In genomic region chr10:78236885-78237629, GRCm38 (mm10) we compare ENCODE assay signal across 14 mouse cellular contexts. TPM values are rescaled to one million over a fixed set of nuclear protein-coding genes. Genes with fewer than 3 reads are reported as not detected.
DNase-seq lines count a peak whose midpoint lies in the region; ATAC-seq and TF ChIP-seq lines count a peak whose summit lies in the region.
"Had no signal": no experiment of that assay in that cellular context is flagged by ENCODE, and none has a peak within 500 bp of the region (broad histone marks: within the 10 kb centered on the region; RNA-seq: fewer than 3 reads in every experiment).

No protein-coding gene starts in this region.

- H3K4me3 ChIP-seq in cortical plate, adult 2 months (ENCODE audit: insufficient read depth, low read length), result no peak overlapping the region
- H3K4me3 ChIP-seq: embryonic facial prominence, embryonic 15.5 days; heart, embryonic 10.5 days; midbrain, embryonic 10.5 days had no signal

- H3K4me1 ChIP-seq in cortical plate, adult 2 months (ENCODE audit: control insufficient read depth, insufficient read depth, low read length), result peaks cover 16% of the 10 kb centered on the region
- H3K4me1 ChIP-seq: embryonic facial prominence, embryonic 15.5 days had no signal

- peak; percentile 59 for DNase-seq in layer of hippocampus, adult 9-11 months
- no peak for DNase-seq in layer of hippocampus, adult 11-12 months (ENCODE audit: low spot score)
- DNase-seq in adipocyte (ENCODE audit: low spot score), result peak; percentile 23
- no peak for DNase-seq in adrenal gland, adult 8-10 months
- DNase-seq in gastrocnemius, postnatal 4 days (ENCODE audit: low spot score in 2 of 2), result no peak
- DNase-seq: cerebellum, postnatal 25 days; lung, adult 18-20 months; thymus, postnatal 4 days had no signal

- no peak for TF ChIP-seq POLR2A in cortical plate, adult 2 months (IDR thresholded peaks at IDR 0.05; ENCODE audit: extremely low read depth, insufficient read depth, low read length)

- H3K27ac ChIP-seq in cortical plate, adult 2 months (ENCODE audit: insufficient read depth, low read length), result peak overlapping the region; percentile 85
- H3K27ac ChIP-seq: embryonic facial prominence, embryonic 15.5 days; heart, embryonic 10.5 days; hindbrain, embryonic 14.5 days; midbrain, embryonic 10.5 days had no signal

- ATAC-seq in megakaryocyte, adult 5-6 weeks (ENCODE audit: poor library complexity, severe bottlenecking), result peak; percentile 87

- no peak for TF ChIP-seq CTCF in cortical plate, adult 2 months (IDR thresholded peaks at IDR 0.05; ENCODE audit: extremely low read depth, insufficient read depth, low read length)

RNA-seq across cellular contexts. Expression of gene Trappc10, which starts 7.4 kb away (rescaled TPM):
- 61.6 and 62.8 TPM in 2 replicates for polyA plus RNA-seq in cortical plate, adult 2 months (2012; rRNA removed)
- 26.1 and 37.9 TPM in 2 replicates for total RNA-seq in megakaryocyte, adult 5-6 weeks (2015)
- total RNA-seq in megakaryocyte, adult 5-6 weeks (2017), result 26.9 and 29.1 TPM in 2 replicates
- 10 to 100 TPM; 59.1 to 66.4 (median 60.2) TPM for total RNA-seq in adrenal gland, adult 8-10 months (2022)
- 10 to 100 TPM; 42.4 to 44.6 TPM for total RNA-seq in gastrocnemius, postnatal 4 days (2021)

RNA-seq across cellular contexts. Expression of gene Pwp2, which starts 52.1 kb away (rescaled TPM):
- polyA plus RNA-seq in cortical plate, adult 2 months (2012; rRNA removed), result 18.2 and 19.6 TPM in 2 replicates
- total RNA-seq in megakaryocyte, adult 5-6 weeks (2015), result 2.2 and 3.0 TPM in 2 replicates
- total RNA-seq in megakaryocyte, adult 5-6 weeks (2017), result 7.4 and 8.8 TPM in 2 replicates
- total RNA-seq in adrenal gland, adult 8-10 months (2022), result 10 to 100 TPM; 20.1 to 22.4 (median 21.3) TPM
- 10 to 100 TPM in 1 of 2 experiments, 1 to 10 TPM in 1; 8.9 to 10.5 TPM for total RNA-seq in gastrocnemius, postnatal 4 days (2021)

Comparison
In these comparisons a context has a peak if more than half of its experiments do, and no peak if none do; other contexts are left out.
1. DNase-seq: peak in layer of hippocampus, adult 9-11 months (single experiment) and adipocyte (single experiment); none in layer of hippocampus, adult 11-12 months (single experiment), adrenal gland, adult 8-10 months (single experiment) and gastrocnemius, postnatal 4 days (0 of 2).